Mouse (Mus musculus) regulatory T cell (primary cell): ENCODE data around the gene Rhox2h.
"Not testable (repeated sequence)": the region's sequence is repeated elsewhere in the genome, so short reads cannot be mapped to it uniquely, and the experiment has no call there.

Source experiments
- in situ Hi-C: fragments of 300-600 bp; cut with MboI, MseI; formaldehyde crosslinking; loops from one replicate; pipeline ENCODE4 v1.15.1; 2025; ENCODE audit warnings: high pct_unique_total_duplicates

The Rhox2h gene

DNA sequence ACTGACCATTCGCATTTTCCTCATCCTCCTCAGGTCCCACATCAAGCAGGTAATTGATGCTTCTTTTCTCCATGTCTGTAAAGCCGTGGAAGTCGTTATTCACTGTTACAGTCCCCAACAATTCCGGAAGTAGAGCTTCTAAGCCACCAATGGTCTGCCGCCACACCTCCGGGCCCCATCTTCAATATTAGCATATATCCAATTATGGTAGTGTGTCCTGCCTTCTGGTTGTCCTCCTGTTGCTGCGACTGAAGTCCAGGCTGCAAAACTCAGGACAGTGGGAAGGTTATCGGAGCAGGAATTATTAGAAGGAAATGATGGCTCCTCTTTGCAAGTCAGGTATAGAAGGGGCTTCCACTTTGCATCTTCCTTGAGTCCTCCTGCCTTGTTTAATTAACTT lies at the start of gene Rhox2h:
Gene Rhox2h (minus strand): TSS at position 101 of the 400 bp plus-strand sequence.
- in situ Hi-C loops: not testable (repeated sequence)

DNA sequence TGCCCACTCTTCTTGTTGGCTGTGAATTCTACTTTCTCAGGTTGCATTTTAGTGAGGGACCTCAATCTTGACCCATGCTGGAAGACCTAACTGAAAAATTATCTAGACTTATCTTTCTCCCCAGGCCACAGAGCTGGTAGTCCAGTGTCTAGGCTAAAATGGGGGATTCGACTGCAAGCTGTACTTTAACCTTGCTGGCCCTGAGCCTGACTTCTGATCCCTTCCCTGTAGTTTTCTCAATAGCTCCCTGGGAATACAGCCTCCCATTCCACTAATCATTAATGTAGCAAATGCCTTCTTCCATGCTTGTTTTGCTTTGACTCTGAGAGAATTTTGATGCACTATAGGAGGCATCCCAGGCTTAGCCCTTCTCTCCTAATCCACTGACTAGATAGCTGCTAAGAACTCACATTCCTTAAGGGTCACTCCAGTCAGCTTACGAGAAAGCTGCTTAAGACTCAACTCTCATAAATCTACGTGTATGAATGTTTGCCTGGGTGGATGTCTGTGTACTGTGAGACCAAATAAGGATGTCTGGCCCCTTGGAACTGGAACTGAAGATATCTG lies 28.8 kb upstream of the Rhox2h start:
- in situ Hi-C loops: loop anchor here (5.0 kb wide), 2 partner anchors 50 to 105 kb away; no protein-coding TSS in a partner anchor

DNA sequence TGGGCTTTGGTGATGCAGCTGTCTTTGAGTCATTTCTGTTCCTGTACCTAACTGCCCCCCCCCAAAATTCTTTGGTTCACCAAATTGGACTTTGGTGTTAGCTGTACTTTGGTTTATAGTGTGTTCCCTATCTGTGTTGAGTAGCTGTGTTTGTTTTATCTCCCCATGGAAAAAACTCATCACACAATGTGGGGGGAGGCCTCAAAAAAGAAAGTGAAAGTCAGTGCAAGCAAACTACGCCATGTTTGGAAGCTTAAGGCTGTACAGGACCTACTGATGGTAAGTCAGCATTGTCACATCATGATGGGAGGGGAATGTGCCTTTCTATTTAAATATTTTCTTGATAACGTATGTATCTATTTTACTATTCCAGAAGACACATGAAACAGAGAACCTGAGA lies 19.2 kb upstream of the Rhox2h start:
- in situ Hi-C loops: no loop called here

DNA sequence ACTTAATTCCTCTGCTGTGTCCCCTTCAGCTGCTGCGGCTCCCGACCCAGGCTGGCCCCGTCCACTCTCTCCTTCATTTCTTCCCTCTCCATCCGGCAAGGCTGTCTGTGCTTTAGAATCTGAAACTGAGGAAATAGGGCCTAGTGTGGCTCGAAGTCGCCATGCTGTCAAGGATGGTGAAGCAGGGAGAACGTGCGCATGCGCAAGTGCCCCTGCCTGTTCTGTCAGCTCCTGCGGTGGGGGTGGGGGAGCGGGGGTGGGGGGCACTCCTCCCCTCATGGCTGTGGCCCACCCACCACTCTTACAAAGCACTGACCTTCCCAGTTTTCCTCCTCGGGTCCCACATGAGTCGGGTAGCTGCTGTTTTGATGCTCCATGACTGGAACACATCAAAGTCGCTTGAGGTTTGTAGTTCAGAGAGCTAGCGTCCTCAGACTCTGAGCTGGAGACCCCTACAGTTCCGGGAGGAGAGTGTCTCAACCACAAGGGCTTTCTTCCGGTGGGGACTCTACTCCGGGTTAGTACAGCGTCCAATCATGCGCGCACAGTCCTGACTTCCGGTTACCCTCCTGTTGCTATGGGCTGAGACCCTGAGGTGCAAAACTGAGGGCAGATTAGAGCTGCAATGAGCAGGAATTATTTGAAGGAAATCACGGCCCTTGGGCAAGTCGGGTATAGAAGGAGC lies 10.1 kb upstream of the Rhox2h start:
- in situ Hi-C loops: no loop called here

DNA sequence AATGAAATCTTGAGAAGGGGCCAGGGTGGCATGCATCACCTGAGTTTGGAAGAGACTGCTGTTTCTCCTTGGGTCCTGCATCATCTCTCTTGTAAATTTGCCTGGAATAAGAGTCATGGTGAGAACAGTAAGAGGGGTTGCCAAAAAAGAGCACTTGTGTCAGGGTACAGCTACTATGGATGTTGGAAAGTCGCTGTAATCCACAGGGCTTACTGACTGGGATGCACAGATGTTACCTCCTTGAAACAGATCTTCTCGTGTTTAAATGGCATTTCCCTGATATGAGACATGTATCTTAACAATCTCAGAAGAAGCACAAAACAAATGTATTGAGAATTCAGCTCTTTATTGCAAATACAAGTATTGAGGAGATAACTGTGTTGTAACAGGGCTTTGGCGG lies 4.4 kb downstream of the Rhox2h start, which contains the start of gene Rhox3h:
Gene Rhox3h (minus strand): TSS at position 101 of the 400 bp plus-strand sequence.
- in situ Hi-C loops: not testable (repeated sequence)

DNA sequence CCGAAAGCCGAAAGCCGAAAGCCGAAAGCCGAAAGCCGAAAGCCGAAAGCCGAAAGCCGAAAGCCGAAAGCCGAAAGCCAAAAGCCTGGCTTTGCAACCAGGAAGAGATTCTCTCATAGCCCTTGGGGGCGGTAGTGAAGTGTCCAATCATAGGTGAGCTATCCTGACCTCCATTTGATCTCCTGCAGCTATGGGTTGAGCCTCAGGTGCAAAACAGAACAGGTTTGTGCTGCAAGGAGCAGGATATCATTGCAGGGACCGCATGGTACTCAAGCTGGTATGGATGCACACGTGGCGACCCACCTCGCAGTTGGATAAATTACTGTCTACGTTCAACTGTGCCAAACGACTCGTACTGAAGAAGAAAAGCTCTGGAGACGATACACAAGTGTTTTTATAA lies 21.9 kb downstream of the Rhox2h start, which contains the start of gene Rhox4g:
Gene Rhox4g (minus strand): TSS at position 101 of the 400 bp plus-strand sequence.
- in situ Hi-C loops: loop anchor here (10.0 kb wide), 1 partner anchor 556 kb away; no protein-coding TSS in a partner anchor

DNA sequence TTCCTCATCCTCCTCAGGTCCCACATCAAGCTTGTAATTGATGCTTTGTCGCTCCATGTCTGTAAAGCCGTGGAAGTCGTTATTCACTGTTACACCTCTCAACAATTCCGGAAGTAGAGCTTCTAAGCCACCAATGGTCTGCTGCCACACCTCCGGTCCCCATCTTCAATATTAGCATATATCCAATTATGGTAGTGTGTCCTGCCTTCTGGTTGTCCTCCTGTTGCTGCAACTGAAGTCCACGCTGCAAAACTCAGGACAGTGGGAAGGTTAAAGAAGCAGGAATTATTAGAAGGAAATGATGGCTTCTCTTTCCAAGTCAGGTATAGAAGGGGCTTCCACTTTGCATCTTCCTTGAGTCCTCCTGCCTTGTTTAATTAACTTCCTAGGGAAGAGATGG lies 29.7 kb downstream of the Rhox2h start, which contains the start of gene Rhox2g:
Gene Rhox2g (minus strand): TSS at position 101 of the 400 bp plus-strand sequence.
- in situ Hi-C loops: loop anchor here (5.0 kb wide), 1 partner anchor 401 kb away; the partner anchor contains the start of gene Rhox2a

DNA sequence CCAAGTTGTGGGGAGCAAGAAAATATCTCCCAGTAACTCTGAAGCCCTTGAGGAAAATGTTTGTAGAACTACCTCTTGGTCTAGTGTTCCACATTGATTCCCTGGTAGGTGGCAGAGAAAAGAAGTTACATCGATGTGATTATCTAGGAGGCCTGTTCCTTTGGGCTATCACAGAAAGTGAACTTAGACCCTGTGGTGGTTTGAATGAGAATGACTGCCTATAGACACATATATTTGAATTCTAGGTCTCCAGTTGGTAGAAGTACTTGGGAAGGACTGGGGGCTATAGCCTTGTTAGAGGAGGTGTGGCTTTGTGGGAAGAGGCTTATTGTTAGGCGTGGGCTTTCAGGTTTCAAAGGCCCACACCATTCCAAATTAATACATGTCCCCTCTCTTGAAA lies 44.6 kb downstream of the Rhox2h start, which contains the start of gene Rhox3g:
Gene Rhox3g (minus strand): TSS at position 101 of the 400 bp plus-strand sequence.
- in situ Hi-C loops: not testable (repeated sequence)
